Mouse (Mus musculus): ENCODE measurements at regions not wholly inside any gene's neighbourhood (a gene's known extent, or its start where the extent isn't known, plus 50 kb on each side); places are given as distances from the start of the nearest gene placed in this dataset.

DNA sequence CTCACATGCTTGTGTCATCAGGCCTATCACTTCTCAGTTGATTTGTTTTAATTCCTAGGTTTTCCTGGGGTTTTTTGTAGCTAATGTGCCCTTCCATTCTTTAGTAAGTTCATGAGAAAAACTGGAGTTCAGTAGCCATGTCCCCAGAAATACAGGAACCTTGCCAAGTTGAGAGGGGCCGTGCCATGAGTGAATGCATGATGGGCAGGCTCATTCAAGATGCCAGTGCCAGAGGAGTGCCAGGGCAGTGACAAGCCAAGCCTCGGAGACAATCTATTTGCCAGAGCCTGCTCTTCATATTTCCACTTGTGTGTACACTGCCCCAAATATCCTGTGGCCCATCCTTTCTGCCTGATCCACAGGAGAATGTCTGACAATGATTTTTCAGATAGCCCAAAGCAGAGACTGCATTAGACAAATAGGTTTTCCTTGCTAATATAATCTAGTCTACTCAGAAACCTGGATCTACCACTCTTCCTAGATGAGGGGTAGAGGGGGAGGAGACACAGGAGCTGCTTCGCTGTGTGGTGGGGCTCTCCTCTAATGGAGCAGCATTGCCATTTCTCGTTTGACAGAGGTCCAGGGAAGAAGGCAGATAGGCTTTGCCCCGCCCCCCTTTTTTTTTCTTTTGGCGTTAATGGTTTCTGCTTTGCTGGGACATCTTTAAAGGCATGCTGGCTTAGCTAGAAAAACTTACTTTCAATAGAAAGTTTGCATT is 569.5 kb upstream of the Arid1b start:
- Histone ChIP-seq H3K27me3 (ENCODE audit: insufficient read depth, low read length) (no peaks in the 10 kb centered on the region), H3K4me2 (ENCODE audit: low read depth, low read length, poor library complexity, severe bottlenecking) (no peak overlapping the region), H3K4me3 (ENCODE audit: low read depth, low read length) (no peak overlapping the region), H3K9ac (replicated peaks; ENCODE audit: low read length, poor library complexity, severe bottlenecking) (no peak overlapping the region), H3K27ac (ENCODE audit: low read depth, low read length) (no peak overlapping the region), H3K9me3 (ENCODE audit: low read length) (no peaks in the 10 kb centered on the region), H3K36me3 (ENCODE audit: insufficient read depth, low read length) (no peaks in the 10 kb centered on the region), H3K4me1 (ENCODE audit: insufficient read depth, low read length) (no peaks in the 10 kb centered on the region)
- 58% methylated on average over 6 of the region's 6 CpGs for WGBS
- ATAC-seq (ENCODE audit: low FRiP score): no peak
- peak; percentile 76 for DNase-seq (ENCODE audit: low spot score)
- no peak for TF ChIP-seq CTCF (IDR thresholded peaks at IDR 0.05)

- Histone ChIP-seq H3K9ac (replicated peaks; ENCODE audit: low read length, poor library complexity, severe bottlenecking) (no peak overlapping the region), H3K27me3 (ENCODE audit: insufficient read depth, low read length) (no peaks in the 10 kb centered on the region), H3K4me2 (ENCODE audit: low read depth, low read length, poor library complexity, severe bottlenecking) (no peak overlapping the region), H3K27ac (ENCODE audit: low read depth, low read length) (no peak overlapping the region), H3K36me3 (ENCODE audit: insufficient read depth, low read length) (no peaks in the 10 kb centered on the region), H3K4me1 (ENCODE audit: insufficient read depth, low read length) (no peaks in the 10 kb centered on the region), H3K4me3 (ENCODE audit: low read depth, low read length) (no peak overlapping the region), H3K9me3 (ENCODE audit: low read length) (no peaks in the 10 kb centered on the region)
- no peak for ATAC-seq (ENCODE audit: low FRiP score)
- DNase-seq (ENCODE audit: low spot score): peak; percentile 13
- WGBS: 81% methylated on average over 2 of the region's 2 CpGs
- TF ChIP-seq CTCF (IDR thresholded peaks at IDR 0.05): no peak
Measured at GRCm38 (mm10) chr17:4425342-4425741, 568.8 kb upstream of the Arid1b start.

DNA sequence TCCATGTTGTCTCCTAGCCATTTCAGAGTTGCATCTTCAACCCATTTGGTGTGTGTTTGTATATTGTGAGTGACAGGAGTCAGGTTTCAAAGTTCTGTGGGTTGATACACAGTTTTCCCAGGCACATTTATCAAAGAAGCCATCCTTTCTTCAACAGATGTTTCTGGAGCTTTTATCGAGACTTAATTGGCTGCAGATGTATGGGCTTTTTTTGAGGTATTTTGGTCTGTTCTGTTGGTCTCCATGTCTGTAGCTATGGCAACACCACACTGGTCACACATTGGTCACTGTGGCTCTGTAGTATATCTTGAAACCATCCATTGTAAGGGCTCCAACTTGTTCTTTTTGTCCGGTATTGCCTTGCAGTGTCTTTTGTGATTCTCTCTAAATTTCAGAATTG is 565.1 kb upstream of the Arid1b start:
- H3K36me3 ChIP-seq (ENCODE audit: insufficient read depth, low read length): no peaks in the 10 kb centered on the region
- WGBS: 93% methylated on average over 2 of the region's 2 CpGs
- no peak overlapping the region for H3K4me2 ChIP-seq (ENCODE audit: low read depth, low read length, poor library complexity, severe bottlenecking)
- no peak overlapping the region for H3K4me3 ChIP-seq (ENCODE audit: low read depth, low read length)
- H3K27ac ChIP-seq (ENCODE audit: low read depth, low read length): no peak overlapping the region
- no peaks in the 10 kb centered on the region for H3K9me3 ChIP-seq (ENCODE audit: low read length)
- DNase-seq (ENCODE audit: low spot score) (no peak), ATAC-seq (ENCODE audit: low FRiP score) (no peak)
- H3K4me1 ChIP-seq (ENCODE audit: insufficient read depth, low read length): no peaks in the 10 kb centered on the region; the same call in 1 of the 2 replicates
- H3K27me3 ChIP-seq (ENCODE audit: insufficient read depth, low read length): no peaks in the 10 kb centered on the region
- TF ChIP-seq CTCF (IDR thresholded peaks at IDR 0.05): no peak
- no peak overlapping the region for H3K9ac ChIP-seq (replicated peaks; ENCODE audit: low read length, poor library complexity, severe bottlenecking)

DNA sequence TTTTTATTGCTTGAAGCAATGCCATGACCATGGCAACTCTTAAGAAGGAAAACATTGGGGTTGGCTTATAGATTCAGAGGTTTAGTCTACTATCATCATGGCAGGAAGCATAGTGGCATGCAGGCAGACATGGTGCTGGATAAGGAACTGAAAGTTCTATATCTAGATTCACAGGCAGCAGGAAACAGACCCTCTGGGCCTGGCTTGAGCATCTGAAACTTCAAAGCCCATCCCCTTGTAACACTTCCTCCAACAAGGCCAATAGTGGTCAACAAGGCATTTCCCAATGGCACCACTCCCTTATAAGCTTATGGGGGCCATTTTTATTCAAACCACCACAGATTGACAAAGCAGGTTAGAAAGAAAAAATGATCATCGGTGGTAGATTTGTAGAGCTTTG is 548.5 kb upstream of the Arid1b start:
- Histone ChIP-seq H3K4me2 (ENCODE audit: low read depth, low read length, poor library complexity, severe bottlenecking) (no peak overlapping the region), H3K4me3 (ENCODE audit: low read depth, low read length) (no peak overlapping the region), H3K4me1 (ENCODE audit: insufficient read depth, low read length) (no peaks in the 10 kb centered on the region), H3K27ac (ENCODE audit: low read depth, low read length) (no peak overlapping the region), H3K36me3 (ENCODE audit: insufficient read depth, low read length) (no peaks in the 10 kb centered on the region), H3K9me3 (ENCODE audit: low read length) (no peaks in the 10 kb centered on the region), H3K9ac (replicated peaks; ENCODE audit: low read length, poor library complexity, severe bottlenecking) (no peak overlapping the region), H3K27me3 (ENCODE audit: insufficient read depth, low read length) (no peaks in the 10 kb centered on the region)
- DNase-seq (ENCODE audit: low spot score) (no peak), ATAC-seq (ENCODE audit: low FRiP score) (no peak)
- no peak for TF ChIP-seq CTCF (IDR thresholded peaks at IDR 0.05)
- WGBS: 97% methylated on average over 1 of the region's 1 CpGs

DNA sequence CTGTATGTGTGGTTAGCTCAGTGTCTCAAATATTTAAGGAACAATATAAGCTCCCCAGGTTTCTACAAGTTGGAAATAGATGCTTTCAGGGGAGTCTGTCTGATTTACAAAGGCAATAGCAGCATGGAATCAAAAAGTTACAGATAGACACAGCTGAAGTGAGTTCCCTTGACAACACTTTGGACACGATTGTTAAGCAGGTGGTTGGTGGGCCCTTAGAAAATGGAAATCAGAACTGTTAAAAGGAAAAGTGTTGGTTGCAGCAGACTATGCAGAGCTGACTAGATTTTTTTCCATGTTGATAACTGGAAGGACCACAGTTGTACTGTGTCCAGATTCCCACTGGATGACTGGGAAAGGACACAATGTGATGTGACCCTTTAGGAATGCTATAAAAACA is 536.6 kb upstream of the Arid1b start:
- Histone ChIP-seq H3K27ac (ENCODE audit: low read depth, low read length) (no peak overlapping the region), H3K9me3 (ENCODE audit: low read length) (no peaks in the 10 kb centered on the region), H3K4me2 (ENCODE audit: low read depth, low read length, poor library complexity, severe bottlenecking) (no peak overlapping the region), H3K9ac (replicated peaks; ENCODE audit: low read length, poor library complexity, severe bottlenecking) (no peak overlapping the region), H3K27me3 (ENCODE audit: insufficient read depth, low read length) (no peaks in the 10 kb centered on the region), H3K4me1 (ENCODE audit: insufficient read depth, low read length) (no peaks in the 10 kb centered on the region), H3K4me3 (ENCODE audit: low read depth, low read length) (no peak overlapping the region), H3K36me3 (ENCODE audit: insufficient read depth, low read length) (no peaks in the 10 kb centered on the region)
- no peak for DNase-seq (ENCODE audit: low spot score)
- TF ChIP-seq CTCF (IDR thresholded peaks at IDR 0.05): no peak
- no peak for ATAC-seq (ENCODE audit: low FRiP score)
- WGBS: 66% methylated on average over 1 of the region's 1 CpGs

- H3K4me3 ChIP-seq (ENCODE audit: low read depth, low read length): no peak overlapping the region
- WGBS: 68% methylated on average over 2 of the region's 2 CpGs
Measured at GRCm38 (mm10) chr17:4461541-4461940, 532.6 kb upstream of the Arid1b start.

More at GRCm38 (mm10) chr17:4461541-4461940, 532.6 kb upstream of the Arid1b start:
- ATAC-seq (ENCODE audit: low FRiP score) (no peak), DNase-seq (ENCODE audit: low spot score) (peak; percentile 58)
- H3K4me2 ChIP-seq (ENCODE audit: low read depth, low read length, poor library complexity, severe bottlenecking): no peak overlapping the region
- no peaks in the 10 kb centered on the region for H3K36me3 ChIP-seq (ENCODE audit: insufficient read depth, low read length)
- H3K4me1 ChIP-seq (ENCODE audit: insufficient read depth, low read length): 0 out of 2 replicates have a peak, but pooled peaks cover 3% of the 10 kb centered on the region
- TF ChIP-seq CTCF (IDR thresholded peaks at IDR 0.05): no peak
- H3K9ac ChIP-seq (replicated peaks; ENCODE audit: low read length, poor library complexity, severe bottlenecking): no peak overlapping the region
- no peaks in the 10 kb centered on the region for H3K27me3 ChIP-seq (ENCODE audit: insufficient read depth, low read length)
- H3K27ac ChIP-seq (ENCODE audit: low read depth, low read length): no peak overlapping the region
- H3K9me3 ChIP-seq (ENCODE audit: low read length): no peaks in the 10 kb centered on the region
